Mouse (Mus musculus): ENCODE measurements around the gene Rpe.
"Not testable (repeated sequence)": the region's sequence is repeated elsewhere in the genome, so short reads cannot be mapped to it uniquely, and the experiment has no call there.

The Rpe gene

GRCm38 (mm10) chr1:66700693-66701575 is at the start of gene Rpe:
Rpe (plus strand) TSS chr1:66700831.
- DNase-seq: peak; percentile 94 to 98

- DNase-seq: no peak
Observed at GRCm38 (mm10) chr1:66655119-66655746, 45.4 kb upstream of the Rpe start.

- peak in 1 of 2 experiments; percentile 14 for DNase-seq
Observed at GRCm38 (mm10) chr1:66655747-66656119, 44.9 kb upstream of the Rpe start.

GRCm38 (mm10) chr1:66671475-66671874 is 29.2 kb upstream of the Rpe start:
- DNase-seq: no peak

DNA sequence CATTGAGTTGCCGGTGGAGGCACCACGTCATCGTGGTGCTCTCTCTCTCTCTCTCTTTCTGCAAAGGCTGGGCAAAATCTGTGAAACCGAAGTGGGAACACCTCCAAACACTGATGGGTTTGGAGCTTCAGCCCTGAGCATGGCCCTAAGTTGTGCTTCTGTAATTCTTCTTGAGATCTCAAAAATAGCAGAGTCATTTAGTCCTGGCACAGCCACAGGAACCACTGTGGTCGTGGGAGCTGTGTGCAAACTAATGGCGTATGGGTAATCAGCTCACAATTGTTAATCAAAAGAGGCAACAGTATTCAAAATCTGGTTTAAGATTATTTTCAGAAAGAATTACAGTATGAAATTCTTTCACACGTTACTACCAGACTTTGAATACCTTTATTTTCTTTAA is 27.8 kb upstream of the Rpe start:
- no peak for DNase-seq

DNA sequence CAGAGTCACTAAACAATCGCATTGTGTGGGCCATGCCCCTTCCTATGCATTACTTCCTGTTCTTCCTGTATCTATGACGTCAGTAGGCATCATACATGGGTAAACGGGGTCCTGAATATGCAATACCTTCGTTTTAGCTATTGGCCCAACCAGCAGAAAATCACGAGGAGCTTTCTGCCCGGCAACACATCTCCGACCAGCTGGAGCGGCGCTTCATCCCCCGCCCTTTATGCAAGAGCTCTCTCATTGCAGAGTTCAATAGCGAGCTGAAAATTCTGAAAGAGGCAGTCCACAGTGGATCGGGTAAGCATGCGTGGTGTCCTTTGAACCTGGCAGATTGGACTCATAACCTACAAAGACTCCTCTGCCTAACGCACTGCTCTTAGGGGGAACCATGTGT is 22.7 kb upstream of the Rpe start:
- DNase-seq: no peak

GRCm38 (mm10) chr1:66678662-66679061 is 22.0 kb upstream of the Rpe start:
- no peak for DNase-seq

DNA sequence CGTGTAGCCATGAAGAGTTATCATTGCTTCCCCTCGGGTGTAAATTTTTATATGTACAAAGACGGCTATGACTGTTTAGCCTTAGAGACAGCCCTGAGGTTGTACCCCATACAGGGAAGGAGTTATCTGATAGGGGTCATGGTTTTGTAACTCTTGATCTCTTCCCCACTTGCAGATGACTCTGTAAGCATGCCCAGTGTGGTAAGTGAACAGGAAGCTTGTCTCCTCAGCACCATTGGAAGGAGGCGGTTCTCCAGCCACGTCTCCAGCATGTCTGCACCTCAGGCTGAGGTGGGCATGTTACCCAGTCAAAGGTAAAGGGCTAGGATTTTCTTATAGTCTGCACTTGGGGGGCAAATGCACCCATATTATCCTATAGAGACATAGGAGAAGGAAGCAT is 17.7 kb upstream of the Rpe start:
- DNase-seq: no peak

DNA sequence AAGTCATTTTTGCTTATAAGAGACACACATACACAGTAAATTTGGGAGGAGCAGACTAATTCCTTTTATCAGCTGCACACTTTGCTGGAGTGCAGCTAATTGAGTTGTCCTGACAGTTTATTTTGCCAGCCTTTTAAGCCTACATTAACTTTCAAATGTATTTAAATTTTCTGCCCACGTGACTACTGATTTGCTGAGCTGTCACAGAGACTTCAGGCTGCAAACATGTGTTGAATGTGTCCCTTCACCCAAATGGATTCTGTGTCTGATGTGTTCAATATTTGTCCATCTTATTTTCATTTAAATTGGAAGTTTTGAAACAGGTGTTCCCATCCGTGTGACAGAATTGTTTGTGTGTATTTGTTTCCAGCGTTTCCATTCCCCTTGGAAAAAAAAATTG is 8.9 kb upstream of the Rpe start:
- DNase-seq: no peak

GRCm38 (mm10) chr1:66692308-66692707 is 8.3 kb upstream of the Rpe start:
- DNase-seq: no peak

DNA sequence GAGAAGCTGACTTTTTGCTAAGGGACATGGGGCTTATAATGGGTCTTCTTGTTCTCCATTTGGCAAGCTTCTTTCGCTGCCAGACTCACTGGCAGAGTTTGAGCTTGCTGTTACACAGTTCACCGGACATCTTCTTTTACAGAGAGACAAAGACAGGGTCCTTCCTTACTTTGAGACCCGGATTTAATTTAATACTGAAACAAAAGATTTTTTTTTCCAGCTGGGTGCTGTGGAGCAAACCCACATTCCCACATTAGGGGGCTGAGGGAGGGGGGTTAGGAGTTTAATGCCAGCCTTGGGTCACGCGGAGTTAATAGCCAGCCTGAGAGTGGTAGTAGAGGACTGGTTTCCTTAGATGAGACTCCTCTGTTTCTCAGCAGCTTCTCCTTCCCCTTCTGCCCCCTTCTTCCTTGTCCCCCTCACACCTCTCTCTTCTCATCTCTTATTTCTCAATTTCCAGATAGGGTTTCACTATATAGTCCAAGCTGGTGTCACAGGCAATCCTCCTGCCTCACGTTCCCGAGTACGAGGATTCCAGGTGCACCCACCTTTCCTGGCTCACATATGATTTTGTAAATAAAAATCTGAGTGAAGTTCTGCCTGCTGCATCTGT is 7.7 kb upstream of the Rpe start:
- no peak for DNase-seq

- no peak for DNase-seq
Observed at GRCm38 (mm10) chr1:66694266-66694665, 6.4 kb upstream of the Rpe start.

DNA sequence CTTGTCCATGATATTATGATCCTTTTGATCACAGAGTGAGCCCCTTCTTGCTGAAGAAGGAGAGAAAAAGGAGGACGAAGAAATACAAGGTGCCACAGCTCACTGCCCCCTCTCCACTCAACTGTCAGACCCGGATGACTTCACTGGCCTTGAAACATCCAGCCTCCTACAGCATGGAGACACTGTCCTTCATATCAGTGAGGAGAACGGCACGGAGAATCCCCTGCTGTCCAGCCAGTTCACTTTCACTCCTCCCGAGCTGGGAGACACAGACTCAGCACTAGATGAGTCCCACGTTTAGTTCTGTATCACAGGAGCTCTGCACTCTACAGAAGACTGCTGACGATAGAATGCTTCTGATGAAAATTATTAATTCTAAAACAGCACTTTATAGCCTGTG is 5.3 kb upstream of the Rpe start:
- DNase-seq: no peak

GRCm38 (mm10) chr1:66699630-66700029 is 1.0 kb upstream of the Rpe start:
- DNase-seq: not testable (repeated sequence)

- no peak for DNase-seq
Observed at GRCm38 (mm10) chr1:66700149-66700692, 410 bp upstream of the Rpe start.

DNA sequence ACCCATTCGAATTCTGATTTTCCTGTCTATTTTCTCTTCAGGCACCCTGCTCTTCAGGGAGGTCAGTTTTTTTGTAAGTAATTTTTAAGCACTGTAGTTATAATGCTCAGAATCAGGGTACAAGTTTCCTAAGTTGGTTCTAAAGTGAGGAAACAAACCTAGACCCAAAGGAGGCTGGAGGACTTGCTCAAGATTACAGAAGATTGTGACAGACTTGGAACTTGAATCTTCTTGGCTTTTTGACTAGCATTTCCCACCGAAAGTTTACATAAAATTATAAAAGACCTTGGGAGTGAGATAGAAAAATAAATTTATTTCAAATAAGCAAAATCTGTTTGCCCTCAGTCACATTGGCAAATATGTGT is 927 bp downstream of the Rpe start:
- DNase-seq: no peak

DNA sequence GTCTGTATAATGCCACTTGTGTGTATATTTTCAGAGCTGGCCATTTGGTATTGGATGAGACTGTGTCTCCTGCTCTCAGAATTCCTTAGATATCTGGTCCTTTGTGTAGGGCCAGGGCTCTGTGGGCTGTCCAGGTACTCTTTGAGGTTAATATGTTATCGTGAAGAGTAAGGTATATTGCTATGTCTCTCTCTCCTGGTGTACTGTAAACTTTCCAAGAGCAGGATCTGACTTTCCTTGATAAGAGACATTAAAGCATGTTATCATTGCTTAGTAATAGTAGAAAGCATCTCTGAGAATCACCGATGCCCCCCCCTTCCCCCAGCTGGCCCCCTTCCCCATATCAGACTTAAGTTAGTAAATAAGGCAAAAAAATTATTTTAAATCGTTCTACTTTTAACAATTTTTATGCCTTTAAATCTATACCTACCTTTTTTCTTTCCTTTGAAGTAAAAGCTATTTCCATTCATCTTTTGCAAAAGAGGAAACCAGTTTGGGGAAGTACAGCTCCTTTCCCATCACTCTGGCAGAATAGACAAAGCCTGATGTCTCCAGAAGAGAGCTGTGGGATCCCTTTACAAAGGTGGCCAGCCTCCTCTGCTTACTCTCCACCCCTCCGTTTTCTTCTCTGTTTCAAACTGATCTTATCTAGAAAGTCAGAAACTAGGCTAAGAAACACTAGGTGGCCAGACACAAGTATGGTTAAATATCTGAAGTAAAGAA is 2.2 kb downstream of the Rpe start:
- no peak for DNase-seq

- no peak for DNase-seq
Observed at GRCm38 (mm10) chr1:66704523-66704922, 3.9 kb downstream of the Rpe start.

- DNase-seq: no peak
Observed at GRCm38 (mm10) chr1:66712859-66713258, 12.2 kb downstream of the Rpe start.

DNA sequence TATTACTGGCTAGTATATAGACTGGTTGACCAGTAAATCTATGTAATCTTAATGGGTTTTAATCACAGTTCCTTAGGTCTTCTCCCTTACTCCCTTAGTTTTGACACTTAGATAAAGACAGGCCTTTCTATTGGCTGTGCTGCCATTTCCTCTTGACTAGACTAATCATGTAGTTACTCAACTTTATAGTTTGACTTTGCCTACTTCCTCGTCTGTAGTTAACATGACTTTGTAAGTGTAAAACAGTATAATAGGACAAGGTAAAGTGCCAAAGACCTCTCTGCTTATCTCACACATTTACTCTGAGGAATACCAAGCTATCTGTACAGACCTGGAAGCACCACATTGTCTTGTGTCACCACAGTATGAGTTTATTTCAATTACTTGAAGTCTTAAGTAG is 29.9 kb downstream of the Rpe start:
- DNase-seq: no peak

DNA sequence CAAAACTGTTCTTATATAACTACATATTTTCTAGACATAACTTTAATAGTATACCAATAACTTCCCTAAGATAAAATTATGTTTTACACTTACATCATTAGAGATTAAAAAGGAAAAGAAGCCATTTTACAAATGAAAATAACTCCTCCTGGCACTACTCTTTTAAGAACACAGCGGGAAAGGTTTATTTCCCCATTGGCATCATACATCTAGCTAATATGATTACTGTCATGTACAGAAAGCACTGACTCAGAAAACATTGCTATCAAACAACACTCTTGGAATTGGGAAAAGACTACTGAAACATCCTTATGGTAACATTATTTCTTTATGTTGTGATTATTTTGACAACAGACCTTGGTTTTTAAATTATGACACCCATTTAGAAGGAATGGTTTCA is 68.1 kb downstream of the Rpe start:
- no peak for DNase-seq
